ENCODE assay signal across 7 mouse cellular contexts in the genomic region with DNA sequence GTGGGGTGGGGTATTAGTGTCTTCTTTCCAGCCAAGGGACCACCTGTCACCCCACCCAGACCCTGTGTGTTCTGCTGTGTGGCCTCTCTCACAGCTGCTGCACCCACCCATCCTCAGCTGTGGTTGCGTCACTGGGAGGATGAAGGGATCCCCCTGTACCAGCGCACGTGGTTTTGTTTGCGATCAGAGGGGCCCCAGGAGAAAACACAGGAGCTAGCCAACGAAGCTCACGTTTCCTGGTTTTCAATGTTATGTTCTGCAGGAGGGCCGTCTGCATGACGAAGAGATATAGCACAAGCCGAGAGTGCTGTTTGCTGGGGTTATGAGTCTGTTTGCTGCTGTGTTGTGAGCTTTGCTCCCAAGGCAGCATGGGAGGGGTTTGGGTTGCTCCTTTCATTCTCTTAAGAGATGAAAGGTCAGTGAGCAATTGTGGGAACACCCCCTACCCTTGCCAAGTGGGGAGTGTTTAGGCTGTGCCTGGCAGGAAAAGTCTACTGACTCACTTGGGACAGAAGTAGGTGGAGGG.
A peak's percentile ranks its signal among the peaks of the same experiment; 100 is the strongest.
DNase-seq lines count a peak whose midpoint lies in the region; ATAC-seq and TF ChIP-seq lines count a peak whose summit lies in the region.

No protein-coding gene starts in this region.

- WGBS in heart, embryonic 15.5 days, result 25% methylated on average over 9 of the region's 9 CpGs
- WGBS in kidney, postnatal 0 days, result 18% methylated on average over 9 of the region's 9 CpGs
- WGBS in stomach, embryonic 15.5 days, result 21% methylated on average over 9 of the region's 9 CpGs

- H3K27me3 ChIP-seq in heart, embryonic 15.5 days, result no peaks in the 10 kb centered on the region
- no peaks in the 10 kb centered on the region for H3K27me3 ChIP-seq in kidney, postnatal 0 days (ENCODE audit: insufficient read depth, low read length)
- H3K27me3 ChIP-seq in stomach, embryonic 15.5 days (replicated peaks), result no peaks in the 10 kb centered on the region

- H3K27ac ChIP-seq in heart, embryonic 15.5 days, result no peak overlapping the region
- H3K27ac ChIP-seq in kidney, postnatal 0 days, result no peak overlapping the region
- no peak overlapping the region for H3K27ac ChIP-seq in stomach, embryonic 15.5 days

- no peaks in the 10 kb centered on the region for H3K36me3 ChIP-seq in heart, embryonic 15.5 days
- H3K36me3 ChIP-seq in kidney, postnatal 0 days (ENCODE audit: insufficient read depth, low read length), result no peaks in the 10 kb centered on the region
- no peaks in the 10 kb centered on the region for H3K36me3 ChIP-seq in stomach, embryonic 15.5 days

- H3K9ac ChIP-seq in heart, embryonic 15.5 days, result no peak overlapping the region
- H3K9ac ChIP-seq in kidney, postnatal 0 days (ENCODE audit: low read depth, low read length), result no peak overlapping the region
- H3K9ac ChIP-seq in stomach, embryonic 15.5 days, result no peak overlapping the region

- peaks cover 7% of the 10 kb centered on the region; the same call in 1 of the 2 replicates for H3K4me1 ChIP-seq in heart, embryonic 15.5 days (replicated peaks)
- H3K4me1 ChIP-seq in kidney, postnatal 0 days (replicated peaks; ENCODE audit: insufficient read depth, low read length), result no peaks in the 10 kb centered on the region
- peaks cover 6% of the 10 kb centered on the region; the same call in 1 of the 2 replicates for H3K4me1 ChIP-seq in stomach, embryonic 15.5 days

- TF ChIP-seq CTCF in kidney, postnatal 0 days (IDR thresholded peaks at IDR 0.05; ENCODE audit: low read depth), result no peak

- DNase-seq in NIH3T3 (ENCODE audit: low read depth), result peak; percentile 83
- peak; percentile 13 for DNase-seq in brain, adult 2 months (ENCODE audit: low read depth, low spot score)
- peak; percentile 3 for DNase-seq in kidney, postnatal 0 days (ENCODE audit: low spot score)
- no peak for DNase-seq in right cerebral cortex, adult 2 months (ENCODE audit: low spot score in 2 of 2)
- DNase-seq in cerebellum, adult 9-11 months, result no peak

- H3K4me2 ChIP-seq in heart, embryonic 15.5 days, result peak overlapping the region; percentile 41; the same call in 1 of the 2 replicates
- H3K4me2 ChIP-seq in kidney, postnatal 0 days (ENCODE audit: low read length), result no peak overlapping the region
- peak overlapping the region; percentile 36 for H3K4me2 ChIP-seq in stomach, embryonic 15.5 days

- no peak for ATAC-seq in heart, embryonic 15.5 days (replicated peaks; ENCODE audit: insufficient number of reproducible peaks, insufficient read depth, low FRiP score, low read depth)
- ATAC-seq in kidney, postnatal 0 days (replicated peaks; ENCODE audit: low FRiP score, low read depth), result no peak
- ATAC-seq in stomach, embryonic 15.5 days (ENCODE audit: insufficient read depth, low FRiP score, low read depth), result peak; percentile 83

- H3K4me3 ChIP-seq in heart, embryonic 15.5 days, result no peak overlapping the region
- H3K4me3 ChIP-seq in kidney, postnatal 0 days (replicated peaks; ENCODE audit: low read depth, low read length), result no peak overlapping the region
- H3K4me3 ChIP-seq in stomach, embryonic 15.5 days (replicated peaks), result no peak overlapping the region

- H3K9me3 ChIP-seq in heart, embryonic 15.5 days (replicated peaks), result no peaks in the 10 kb centered on the region
- H3K9me3 ChIP-seq in kidney, postnatal 0 days (replicated peaks; ENCODE audit: low read length), result no peaks in the 10 kb centered on the region
- no peaks in the 10 kb centered on the region for H3K9me3 ChIP-seq in stomach, embryonic 15.5 days

Comparison
In these comparisons a context has a peak if more than half of its experiments do, and no peak if none do; other contexts are left out.
1. DNase-seq: peak in NIH3T3 (single experiment), brain, adult 2 months (single experiment) and kidney, postnatal 0 days (single experiment); none in right cerebral cortex, adult 2 months (0 of 2) and cerebellum, adult 9-11 months (single experiment).